Mouse (Mus musculus): ENCODE results near the gene Med21. TPM values are rescaled to one million over a fixed set of nuclear protein-coding genes. Genes with fewer than 3 reads are reported as not detected.

The Med21 gene
- polyA plus RNA-seq, 1 experiment from 2014 or later: 125 TPM

DNA sequence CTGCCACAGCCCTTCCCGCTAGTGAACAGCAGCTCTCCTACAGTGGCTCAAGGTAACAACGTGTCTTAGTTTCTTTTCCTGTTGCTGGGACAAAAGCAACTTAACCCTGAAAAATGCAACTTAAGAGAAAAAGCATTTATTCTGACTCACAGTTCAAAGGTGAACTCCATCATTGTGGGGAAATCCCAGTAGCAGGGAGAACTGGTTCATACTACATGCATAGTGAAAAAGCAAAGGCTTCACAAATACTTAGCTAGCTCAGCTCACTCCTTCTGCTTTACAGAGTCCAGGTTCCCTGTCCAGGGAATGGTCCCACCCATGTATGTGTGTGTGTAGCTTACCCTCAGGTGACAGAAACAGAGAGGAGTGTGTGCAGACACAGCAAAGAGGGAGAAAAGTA lies 25.7 kb upstream of the Med21 start:
- Histone ChIP-seq H3K36me3 (ENCODE audit: control insufficient read depth, insufficient read depth, low read length) (peaks cover 6% of the 10 kb centered on the region), H3K27ac (ENCODE audit: low read depth, low read length) (no peak overlapping the region)

DNA sequence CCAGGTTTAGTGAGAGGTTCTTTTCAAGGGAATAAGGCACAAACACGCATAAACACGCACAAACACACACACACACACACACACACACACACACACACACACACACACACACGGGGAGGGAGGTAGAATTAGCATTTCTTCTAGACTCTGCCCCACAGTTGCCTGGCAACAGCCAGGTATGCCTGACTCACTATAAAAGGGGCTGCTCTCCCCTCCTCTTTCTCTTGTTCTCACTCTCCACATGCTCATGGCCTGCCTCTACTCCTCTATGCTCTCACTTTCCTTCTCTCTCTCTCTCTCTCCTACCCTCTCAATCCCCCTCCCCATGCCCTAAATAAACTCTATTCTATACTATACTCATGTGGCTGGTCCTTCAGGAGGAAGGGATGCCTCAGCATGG lies 14.2 kb upstream of the Med21 start:
- no peaks in the 10 kb centered on the region for H3K27me3 ChIP-seq (ENCODE audit: control insufficient read depth, insufficient read depth, low read length)
- H3K9me3 ChIP-seq (ENCODE audit: control insufficient read depth, low read length): no peaks in the 10 kb centered on the region
- no peak for ATAC-seq (ENCODE audit: insufficient read depth, low FRiP score, low TSS enrichment)
- no peak overlapping the region for H3K4me3 ChIP-seq (ENCODE audit: low read depth, low read length)
- H3K4me1 ChIP-seq (ENCODE audit: control insufficient read depth, insufficient read depth, low read length): peaks cover 2% of the 10 kb centered on the region
- no peak for DNase-seq (ENCODE audit: low spot score)
- no peaks in the 10 kb centered on the region for H3K36me3 ChIP-seq (ENCODE audit: control insufficient read depth, insufficient read depth, low read length)
- H3K27ac ChIP-seq (ENCODE audit: low read depth, low read length): no peak overlapping the region
- H3K9ac ChIP-seq (ENCODE audit: low read length): no peak overlapping the region
- H3K4me2 ChIP-seq (ENCODE audit: low read depth): no peak overlapping the region
- 90% methylated on average over 3 of the region's 3 CpGs for WGBS

More for the DNA sequence above, 25.7 kb upstream of the Med21 start:
- no peaks in the 10 kb centered on the region for H3K27me3 ChIP-seq (ENCODE audit: control insufficient read depth, insufficient read depth, low read length)
- ATAC-seq (ENCODE audit: insufficient read depth, low FRiP score, low TSS enrichment) (no peak), DNase-seq (ENCODE audit: low spot score) (no peak)
- H3K9me3 ChIP-seq (ENCODE audit: control insufficient read depth, low read length): no peaks in the 10 kb centered on the region
- H3K9ac ChIP-seq (ENCODE audit: low read length): no peak overlapping the region
- H3K4me1 ChIP-seq (ENCODE audit: control insufficient read depth, insufficient read depth, low read length): no peaks in the 10 kb centered on the region
- H3K4me3 ChIP-seq (ENCODE audit: low read depth, low read length): no peak overlapping the region
- 91% methylated on average over 2 of the region's 2 CpGs for WGBS
- H3K4me2 ChIP-seq (ENCODE audit: low read depth): no peak overlapping the region

DNA sequence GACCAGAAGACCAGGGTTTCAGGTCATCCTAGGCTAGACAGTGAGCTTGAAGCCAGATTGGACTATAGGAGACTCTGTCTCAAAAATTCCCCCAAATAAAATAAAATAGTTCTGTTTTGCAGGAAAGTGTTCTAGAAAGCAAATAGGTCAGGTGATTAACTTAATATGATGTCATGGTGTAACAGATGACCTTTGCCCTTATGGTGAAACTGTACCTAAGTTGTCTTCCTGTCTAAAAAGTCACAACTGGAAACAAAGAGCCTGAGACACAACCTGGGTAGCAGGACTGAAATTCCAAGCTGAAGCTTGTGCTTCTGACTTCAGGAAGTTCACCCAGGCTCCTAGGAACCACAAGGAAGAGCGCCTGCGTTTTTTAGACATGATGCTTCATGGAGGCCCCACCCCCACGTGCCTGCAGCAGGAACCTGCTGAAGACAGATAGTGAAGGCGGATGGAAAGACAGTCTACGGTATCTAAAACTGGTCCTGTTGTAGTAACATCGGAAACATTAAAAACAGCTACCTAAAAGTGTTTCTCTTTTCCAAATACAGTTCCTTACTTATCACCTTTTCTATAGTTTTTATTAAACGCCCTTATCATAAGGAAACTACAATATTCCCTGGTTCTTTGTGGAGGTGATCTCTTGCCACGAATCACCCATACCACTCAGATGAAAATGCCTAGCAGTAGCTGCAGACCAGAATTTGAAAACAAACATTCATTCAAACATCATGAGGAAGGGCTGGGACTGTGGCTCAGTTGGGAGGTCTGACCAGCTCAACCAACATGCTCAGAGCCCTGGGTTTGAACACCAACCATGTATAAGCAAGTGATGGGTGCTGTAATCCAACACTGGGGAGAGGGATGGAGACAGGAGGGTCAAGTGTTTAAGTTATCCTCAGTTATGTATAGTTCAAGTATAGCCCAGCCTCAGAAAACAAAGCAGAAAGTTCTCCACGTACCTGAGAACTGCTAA lies 12.3 kb upstream of the Med21 start:
- no peak for ATAC-seq (ENCODE audit: insufficient read depth, low FRiP score, low TSS enrichment)
- no peak overlapping the region for H3K4me3 ChIP-seq (ENCODE audit: low read depth, low read length)
- 82% methylated on average over 9 of the region's 9 CpGs for WGBS
- H3K27ac ChIP-seq (ENCODE audit: low read depth, low read length): no peak overlapping the region
- DNase-seq (ENCODE audit: low spot score): no peak
- peaks cover 7% of the 10 kb centered on the region for H3K4me1 ChIP-seq (ENCODE audit: control insufficient read depth, insufficient read depth, low read length)
- H3K4me2 ChIP-seq (ENCODE audit: low read depth): no peak overlapping the region
- H3K9ac ChIP-seq (ENCODE audit: low read length): no peak overlapping the region
- no peaks in the 10 kb centered on the region for H3K27me3 ChIP-seq (ENCODE audit: control insufficient read depth, insufficient read depth, low read length)
- no peaks in the 10 kb centered on the region for H3K36me3 ChIP-seq (ENCODE audit: control insufficient read depth, insufficient read depth, low read length)
- H3K9me3 ChIP-seq (ENCODE audit: control insufficient read depth, low read length): no peaks in the 10 kb centered on the region

DNA sequence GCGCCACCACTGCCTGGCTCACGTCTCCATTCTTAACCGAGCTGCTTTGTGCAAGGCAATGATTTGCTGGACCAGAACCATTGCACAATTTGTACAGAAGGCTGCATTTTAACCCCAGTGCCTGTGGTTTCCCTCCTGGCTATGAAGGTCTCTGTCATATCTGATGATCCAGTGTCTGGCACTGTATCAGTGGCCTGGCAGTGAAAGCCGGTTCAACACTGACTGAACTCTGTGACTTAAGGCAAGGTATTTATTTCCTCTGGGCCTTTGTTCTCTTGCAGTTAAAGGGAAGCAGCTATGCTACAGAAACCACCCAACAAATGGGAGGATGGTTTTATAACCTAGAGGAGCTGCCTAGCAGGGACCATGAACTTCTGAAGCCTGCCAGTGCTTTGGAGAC lies 11.4 kb upstream of the Med21 start:
- no peak overlapping the region for H3K4me2 ChIP-seq (ENCODE audit: low read depth)
- no peak overlapping the region for H3K27ac ChIP-seq (ENCODE audit: low read depth, low read length)
- H3K4me3 ChIP-seq (ENCODE audit: low read depth, low read length): no peak overlapping the region
- DNase-seq (ENCODE audit: low spot score) (no peak), ATAC-seq (ENCODE audit: insufficient read depth, low FRiP score, low TSS enrichment) (no peak)
- WGBS: 83% methylated on average over 4 of the region's 4 CpGs
- H3K36me3 ChIP-seq (ENCODE audit: control insufficient read depth, insufficient read depth, low read length): no peaks in the 10 kb centered on the region
- no peak overlapping the region for H3K9ac ChIP-seq (ENCODE audit: low read length)
- no peaks in the 10 kb centered on the region for H3K27me3 ChIP-seq (ENCODE audit: control insufficient read depth, insufficient read depth, low read length)
- peaks cover 7% of the 10 kb centered on the region for H3K4me1 ChIP-seq (ENCODE audit: control insufficient read depth, insufficient read depth, low read length)
- no peaks in the 10 kb centered on the region for H3K9me3 ChIP-seq (ENCODE audit: control insufficient read depth, low read length)

DNA sequence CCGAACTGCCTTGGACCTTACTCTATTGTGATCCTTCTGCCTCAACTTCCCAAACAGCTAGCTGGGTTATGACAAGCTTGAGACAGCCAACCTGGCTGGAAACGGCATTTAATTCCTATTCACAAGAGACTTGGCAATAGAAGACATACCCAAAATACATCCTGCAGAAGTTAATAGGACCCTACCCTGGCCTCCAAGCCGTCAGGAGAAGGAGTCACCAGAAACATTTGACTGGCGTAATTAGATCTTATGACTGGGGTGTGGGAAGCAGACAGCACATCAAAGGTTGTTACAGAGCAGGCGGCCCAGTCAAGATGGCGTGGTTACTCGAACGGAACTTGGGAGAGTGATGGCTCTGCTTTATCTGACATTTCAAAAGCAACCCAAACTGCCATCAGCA lies 10.5 kb upstream of the Med21 start:
- Histone ChIP-seq H3K4me3 (ENCODE audit: low read depth, low read length) (no peak overlapping the region), H3K4me2 (ENCODE audit: low read depth) (no peak overlapping the region), H3K9me3 (ENCODE audit: control insufficient read depth, low read length) (no peaks in the 10 kb centered on the region), H3K36me3 (ENCODE audit: control insufficient read depth, insufficient read depth, low read length) (no peaks in the 10 kb centered on the region), H3K27me3 (ENCODE audit: control insufficient read depth, insufficient read depth, low read length) (no peaks in the 10 kb centered on the region), H3K4me1 (ENCODE audit: control insufficient read depth, insufficient read depth, low read length) (peaks cover 7% of the 10 kb centered on the region), H3K9ac (ENCODE audit: low read length) (no peak overlapping the region), H3K27ac (ENCODE audit: low read depth, low read length) (no peak overlapping the region)
- no peak for DNase-seq (ENCODE audit: low spot score)
- ATAC-seq (ENCODE audit: insufficient read depth, low FRiP score, low TSS enrichment): no peak
- 65% methylated on average over 8 of the region's 8 CpGs for WGBS

DNA sequence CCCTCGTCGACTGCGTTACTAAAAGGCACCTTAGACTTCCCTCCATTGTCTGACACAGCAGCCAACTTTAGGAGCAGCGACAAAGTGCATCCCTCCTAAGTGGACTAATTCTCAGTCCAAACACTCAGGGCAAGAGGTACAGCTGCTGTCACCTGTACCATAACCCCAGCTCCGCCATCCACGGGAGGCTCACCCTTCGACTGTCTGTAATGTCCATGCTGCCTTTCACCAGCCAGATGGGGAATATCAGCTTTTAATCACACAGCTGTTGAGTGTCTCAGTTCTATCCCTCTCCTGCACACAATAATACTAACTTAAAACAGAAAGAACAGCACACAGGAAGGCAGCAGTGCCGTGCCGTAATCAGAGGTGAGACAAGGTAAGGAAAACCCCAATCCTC lies 9.9 kb upstream of the Med21 start:
- Histone ChIP-seq H3K27ac (ENCODE audit: low read depth, low read length) (no peak overlapping the region), H3K4me3 (ENCODE audit: low read depth, low read length) (no peak overlapping the region), H3K9ac (ENCODE audit: low read length) (no peak overlapping the region), H3K27me3 (ENCODE audit: control insufficient read depth, insufficient read depth, low read length) (no peaks in the 10 kb centered on the region), H3K4me1 (ENCODE audit: control insufficient read depth, insufficient read depth, low read length) (peaks cover 7% of the 10 kb centered on the region), H3K36me3 (ENCODE audit: control insufficient read depth, insufficient read depth, low read length) (no peaks in the 10 kb centered on the region), H3K4me2 (ENCODE audit: low read depth) (no peak overlapping the region), H3K9me3 (ENCODE audit: control insufficient read depth, low read length) (no peaks in the 10 kb centered on the region)
- no peak for ATAC-seq (ENCODE audit: insufficient read depth, low FRiP score, low TSS enrichment)
- 81% methylated on average over 9 of the region's 9 CpGs for WGBS
- no peak for DNase-seq (ENCODE audit: low spot score)

DNA sequence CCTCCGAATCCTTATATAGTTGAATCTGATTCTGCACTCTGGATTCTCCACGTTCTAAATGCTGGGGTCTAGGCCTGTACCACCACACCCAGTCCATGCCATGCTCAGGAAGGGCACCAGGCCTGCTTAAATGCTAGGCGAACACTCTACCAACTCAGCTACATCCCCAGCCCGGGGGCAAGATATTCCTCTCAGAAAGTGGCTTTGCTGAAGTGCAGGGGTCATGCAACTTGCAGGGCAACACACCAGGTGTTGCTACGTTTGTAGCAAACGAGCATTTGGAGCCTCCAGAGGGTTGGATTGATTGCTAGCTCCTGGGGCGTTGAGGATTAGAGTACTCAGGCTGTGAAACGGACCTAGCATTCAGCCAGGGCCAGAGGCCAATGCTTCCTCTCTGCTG lies 9.2 kb upstream of the Med21 start:
- peak overlapping the region; percentile 37; the same call in 1 of the 2 replicates for H3K9ac ChIP-seq (ENCODE audit: low read length)
- H3K4me2 ChIP-seq (ENCODE audit: low read depth): peak overlapping the region; percentile 61
- H3K27ac ChIP-seq (ENCODE audit: low read depth, low read length): no peak overlapping the region
- DNase-seq (ENCODE audit: low spot score) (peak; percentile 31), ATAC-seq (ENCODE audit: insufficient read depth, low FRiP score, low TSS enrichment) (no peak)
- no peaks in the 10 kb centered on the region for H3K9me3 ChIP-seq (ENCODE audit: control insufficient read depth, low read length)
- H3K4me3 ChIP-seq (ENCODE audit: low read depth, low read length): no peak overlapping the region
- 53% methylated on average over 8 of the region's 8 CpGs for WGBS
- H3K27me3 ChIP-seq (ENCODE audit: control insufficient read depth, insufficient read depth, low read length): no peaks in the 10 kb centered on the region
- H3K36me3 ChIP-seq (ENCODE audit: control insufficient read depth, insufficient read depth, low read length): no peaks in the 10 kb centered on the region
- peaks cover 7% of the 10 kb centered on the region for H3K4me1 ChIP-seq (ENCODE audit: control insufficient read depth, insufficient read depth, low read length)

DNA sequence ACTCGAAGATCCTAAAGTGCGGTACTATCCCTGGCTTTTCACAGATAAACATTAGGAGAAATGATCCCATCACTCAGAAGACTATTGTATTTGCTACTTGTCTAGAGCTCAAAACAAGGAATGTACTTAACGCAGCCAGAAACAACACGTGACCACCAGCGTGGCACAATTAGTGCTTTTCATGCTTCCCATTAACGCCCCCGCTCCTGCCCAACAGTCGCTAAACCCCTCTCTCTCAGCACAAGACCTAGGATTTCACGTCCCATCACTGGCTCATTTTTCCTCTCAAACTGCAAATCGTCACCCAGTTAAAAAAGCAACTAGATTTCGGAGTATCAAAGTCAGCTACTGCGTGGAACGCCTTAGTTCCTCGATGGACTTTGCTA lies 8.7 kb upstream of the Med21 start:
- Histone ChIP-seq H3K27ac (ENCODE audit: low read depth, low read length) (no peak overlapping the region), H3K4me1 (ENCODE audit: control insufficient read depth, insufficient read depth, low read length) (peaks cover 7% of the 10 kb centered on the region), H3K9me3 (ENCODE audit: control insufficient read depth, low read length) (no peaks in the 10 kb centered on the region), H3K9ac (ENCODE audit: low read length) (peak overlapping the region; percentile 84), H3K4me3 (ENCODE audit: low read depth, low read length) (peak overlapping the region; percentile 66), H3K4me2 (ENCODE audit: low read depth) (peak overlapping the region; percentile 61), H3K36me3 (ENCODE audit: control insufficient read depth, insufficient read depth, low read length) (no peaks in the 10 kb centered on the region), H3K27me3 (ENCODE audit: control insufficient read depth, insufficient read depth, low read length) (no peaks in the 10 kb centered on the region)
- ATAC-seq (ENCODE audit: insufficient read depth, low FRiP score, low TSS enrichment) (0 out of 2 replicates have a peak, but pooled peaks have one; percentile 1), DNase-seq (ENCODE audit: low spot score) (no peak)
- 14% methylated on average over 14 of the region's 14 CpGs for WGBS
